Mouse (Mus musculus) embryonic facial prominence, embryonic 13.5 days (tissue): Measurements from ENCODE around the gene Scn1b. TPM values are rescaled to one million over a fixed set of nuclear protein-coding genes. Genes with fewer than 3 reads are reported as not detected.

Experiments used
- ATAC-seq: fragments of 200-750 bp; cut with Nextera tagmentation; 2 replicates; pipeline ENCODE4 v1.8.0; 2017; ENCODE audit warnings: low read depth; ENCODE audit not compliant: insufficient number of reproducible peaks, insufficient read depth, low FRiP score, low TSS enrichment
- H3K27ac ChIP-seq: fragments of 300-500 bp; sonication (generic); 2 replicates; pipeline ENCODE4 v1.5.1; 2015; ENCODE audit warnings: moderate library complexity, mild to moderate bottlenecking, inconsistent platforms
- H3K27me3 ChIP-seq: fragments of 300-500 bp; sonication (generic); 2 replicates; pipeline ENCODE4 v1.6.1; 2015; ENCODE audit warnings: mild to moderate bottlenecking, inconsistent platforms
- H3K36me3 ChIP-seq: fragments of 300-500 bp; sonication (generic); 2 replicates; pipeline ENCODE4 v1.6.1; 2015; ENCODE audit warnings: mild to moderate bottlenecking, inconsistent platforms
- H3K4me1 ChIP-seq: fragments of 300-500 bp; sonication (generic); 2 replicates; pipeline ENCODE4 v1.6.1; 2015; ENCODE audit warnings: inconsistent platforms
- H3K4me2 ChIP-seq: fragments of 300-500 bp; sonication (generic); 2 replicates; pipeline ENCODE4 v1.6.1; 2015; ENCODE audit warnings: moderate library complexity, mild to moderate bottlenecking, inconsistent platforms
- H3K4me3 ChIP-seq: fragments of 300-500 bp; sonication (generic); 2 replicates; pipeline ENCODE4 v1.5.1; 2015; ENCODE audit warnings: mild to moderate bottlenecking, inconsistent platforms
- H3K9ac ChIP-seq: fragments of 300-500 bp; sonication (generic); 2 replicates; pipeline ENCODE4 v1.6.1; 2015; ENCODE audit warnings: mild to moderate bottlenecking, inconsistent platforms
- H3K9me3 ChIP-seq: fragments of 300-500 bp; sonication (generic); 2 replicates; pipeline ENCODE4 v1.6.1; 2016; ENCODE audit warnings: inconsistent platforms
- WGBS: fragments of 180-500 bp; shearing (Covaris S2); methylation state at CpG from one replicate; pipeline ENCODE4 v1.1.7; 2015; ENCODE audit warnings: mixed read lengths; 5-methylcytosine and 5-hydroxymethylcytosine counted together
- polyA plus RNA-seq: library from polyadenylated mRNA; unstranded; fragments of >200 nt; fragmentation: Nextera tagmentation; extraction: Ambion mirVana; gene quantifications from 2 replicates; pipeline ENCODE4 v1.2.1, GENCODE M21; 2015

Scn1b gene
- polyA plus RNA-seq, 1 experiment from 2014 or later, result 4.8 TPM

- ATAC-seq, result no peak
- no peak overlapping the region for H3K9ac ChIP-seq
- no peak overlapping the region for H3K4me3 ChIP-seq
- H3K27me3 ChIP-seq, result no peaks in the 10 kb centered on the region
- H3K27ac ChIP-seq, result no peak overlapping the region
- no peaks in the 10 kb centered on the region for H3K36me3 ChIP-seq
- no peak overlapping the region for H3K4me2 ChIP-seq
- no peaks in the 10 kb centered on the region for H3K9me3 ChIP-seq
- 16% methylated on average over 1 of the region's 1 CpGs for WGBS
- H3K4me1 ChIP-seq, result peaks cover 48% of the 10 kb centered on the region
These were observed 45.7 kb downstream of the Scn1b start for GRCm38 (mm10) chr7:31081106-31081505.

GRCm38 (mm10) chr7:31080611-31081010, 46.2 kb downstream of the Scn1b start:
- Histone ChIP-seq H3K9ac (no peak overlapping the region), H3K4me2 (no peak overlapping the region), H3K4me1 (peaks cover 48% of the 10 kb centered on the region), H3K36me3 (no peaks in the 10 kb centered on the region), H3K4me3 (no peak overlapping the region), H3K27ac (no peak overlapping the region), H3K27me3 (no peaks in the 10 kb centered on the region), H3K9me3 (no peaks in the 10 kb centered on the region)
- 29% methylated on average over 3 of the region's 3 CpGs for WGBS
- ATAC-seq, result no peak

- no peak for ATAC-seq
- Histone ChIP-seq H3K9ac (no peak overlapping the region), H3K4me3 (no peak overlapping the region), H3K9me3 (no peaks in the 10 kb centered on the region), H3K36me3 (no peaks in the 10 kb centered on the region), H3K27me3 (no peaks in the 10 kb centered on the region), H3K4me1 (peaks cover 39% of the 10 kb centered on the region), H3K4me2 (no peak overlapping the region), H3K27ac (no peak overlapping the region)
- WGBS, result 91% methylated on average over 8 of the region's 8 CpGs
These were observed 47.1 kb downstream of the Scn1b start for GRCm38 (mm10) chr7:31079670-31080069.

GRCm38 (mm10) chr7:31077885-31078445, 48.8 kb downstream of the Scn1b start:
- no peak overlapping the region for H3K4me3 ChIP-seq
- no peak overlapping the region for H3K9ac ChIP-seq
- H3K9me3 ChIP-seq, result no peaks in the 10 kb centered on the region
- WGBS, result 35% methylated on average over 5 of the region's 5 CpGs
- peaks cover 23% of the 10 kb centered on the region for H3K4me1 ChIP-seq
- peak overlapping the region; percentile 52 for H3K27ac ChIP-seq
- no peak overlapping the region for H3K4me2 ChIP-seq
- no peaks in the 10 kb centered on the region for H3K27me3 ChIP-seq
- H3K36me3 ChIP-seq, result no peaks in the 10 kb centered on the region
- ATAC-seq, result peak; percentile 34; the same call in 1 of the 2 replicates

- ATAC-seq, result peak; percentile 57; the same call in 1 of the 2 replicates
- H3K36me3 ChIP-seq, result no peaks in the 10 kb centered on the region
- H3K27ac ChIP-seq, result peak overlapping the region; percentile 52
- H3K9ac ChIP-seq, result no peak overlapping the region
- peaks cover 21% of the 10 kb centered on the region for H3K4me1 ChIP-seq
- H3K4me2 ChIP-seq, result no peak overlapping the region
- no peaks in the 10 kb centered on the region for H3K9me3 ChIP-seq
- H3K27me3 ChIP-seq, result no peaks in the 10 kb centered on the region
- no peak overlapping the region for H3K4me3 ChIP-seq
- 30% methylated on average over 6 of the region's 6 CpGs for WGBS
These were observed 49.3 kb downstream of the Scn1b start for GRCm38 (mm10) chr7:31077470-31077869.

GRCm38 (mm10) chr7:31076492-31076891, 50.3 kb downstream of the Scn1b start, which contains the start of gene Fxyd3:
TSS of gene Fxyd3 (minus strand) at chr7:31076704.
- H3K9me3 ChIP-seq, result no peaks in the 10 kb centered on the region
- 0 out of 2 replicates have a peak within 1 kb of the TSS, but pooled peaks have one; percentile 8 for H3K9ac ChIP-seq
- H3K4me1 ChIP-seq, result peaks cover 24% of the 10 kb centered on the region
- peak within 1 kb of the TSS; percentile 19 for H3K4me3 ChIP-seq
- H3K36me3 ChIP-seq, result no peaks in the 10 kb centered on the region
- WGBS, result 30% methylated on average over 5 of the region's 5 CpGs
- H3K4me2 ChIP-seq, result peak within 1 kb of the TSS; percentile 27
- H3K27me3 ChIP-seq, result no peaks in the 10 kb centered on the region
- H3K27ac ChIP-seq, result peak within 1 kb of the TSS; percentile 52
- no peak for ATAC-seq

- Histone ChIP-seq H3K4me3 (no peak overlapping the region), H3K4me1 (peaks cover 31% of the 10 kb centered on the region), H3K9ac (no peak overlapping the region), H3K9me3 (no peaks in the 10 kb centered on the region), H3K4me2 (no peak overlapping the region), H3K36me3 (no peaks in the 10 kb centered on the region), H3K27me3 (no peaks in the 10 kb centered on the region), H3K27ac (no peak overlapping the region)
- 79% methylated on average over 5 of the region's 5 CpGs for WGBS
- ATAC-seq, result no peak
These were observed 52.1 kb downstream of the Scn1b start for GRCm38 (mm10) chr7:31074713-31075069.

GRCm38 (mm10) chr7:31074061-31074712, 52.6 kb downstream of the Scn1b start:
- peaks cover 31% of the 10 kb centered on the region for H3K4me1 ChIP-seq
- no peak overlapping the region for H3K27ac ChIP-seq
- 70% methylated on average over 7 of the region's 7 CpGs for WGBS
- H3K9me3 ChIP-seq, result no peaks in the 10 kb centered on the region
- H3K36me3 ChIP-seq, result no peaks in the 10 kb centered on the region
- no peak for ATAC-seq
- H3K4me3 ChIP-seq, result no peak overlapping the region
- no peak overlapping the region for H3K4me2 ChIP-seq
- no peaks in the 10 kb centered on the region for H3K27me3 ChIP-seq
- no peak overlapping the region for H3K9ac ChIP-seq

GRCm38 (mm10) chr7:31073546-31073945, 53.3 kb downstream of the Scn1b start:
- Histone ChIP-seq H3K4me2 (no peak overlapping the region), H3K36me3 (no peaks in the 10 kb centered on the region), H3K4me3 (no peak overlapping the region), H3K9ac (no peak overlapping the region), H3K9me3 (no peaks in the 10 kb centered on the region), H3K4me1 (peaks cover 31% of the 10 kb centered on the region), H3K27me3 (no peaks in the 10 kb centered on the region), H3K27ac (no peak overlapping the region)
- ATAC-seq, result no peak

GRCm38 (mm10) chr7:31072326-31072725, 54.5 kb downstream of the Scn1b start:
- H3K9me3 ChIP-seq, result no peaks in the 10 kb centered on the region
- no peaks in the 10 kb centered on the region for H3K36me3 ChIP-seq
- H3K27ac ChIP-seq, result no peak overlapping the region
- no peak overlapping the region for H3K4me3 ChIP-seq
- no peak for ATAC-seq
- 54% methylated on average over 9 of the region's 9 CpGs for WGBS
- peaks cover 35% of the 10 kb centered on the region for H3K4me1 ChIP-seq
- H3K4me2 ChIP-seq, result no peak overlapping the region
- H3K9ac ChIP-seq, result no peak overlapping the region
- H3K27me3 ChIP-seq, result no peaks in the 10 kb centered on the region

GRCm38 (mm10) chr7:31070324-31070723, 56.5 kb downstream of the Scn1b start:
- no peak overlapping the region for H3K27ac ChIP-seq
- H3K4me2 ChIP-seq, result no peak overlapping the region
- peaks cover 24% of the 10 kb centered on the region for H3K4me1 ChIP-seq
- no peaks in the 10 kb centered on the region for H3K36me3 ChIP-seq
- no peaks in the 10 kb centered on the region for H3K9me3 ChIP-seq
- H3K4me3 ChIP-seq, result no peak overlapping the region
- ATAC-seq, result no peak
- no peak overlapping the region for H3K9ac ChIP-seq
- H3K27me3 ChIP-seq, result no peaks in the 10 kb centered on the region
- 76% methylated on average over 6 of the region's 6 CpGs for WGBS

- Histone ChIP-seq H3K27ac (no peak overlapping the region), H3K4me3 (no peak overlapping the region), H3K4me2 (no peak overlapping the region), H3K4me1 (peaks cover 24% of the 10 kb centered on the region), H3K9me3 (no peaks in the 10 kb centered on the region), H3K27me3 (no peaks in the 10 kb centered on the region), H3K36me3 (no peaks in the 10 kb centered on the region), H3K9ac (no peak overlapping the region)
- 85% methylated on average over 14 of the region's 14 CpGs for WGBS
- no peak for ATAC-seq
These were observed 57.3 kb downstream of the Scn1b start for GRCm38 (mm10) chr7:31069491-31069890.
